16 mouse cellular contexts compared by ENCODE assay signal in the genomic region with DNA sequence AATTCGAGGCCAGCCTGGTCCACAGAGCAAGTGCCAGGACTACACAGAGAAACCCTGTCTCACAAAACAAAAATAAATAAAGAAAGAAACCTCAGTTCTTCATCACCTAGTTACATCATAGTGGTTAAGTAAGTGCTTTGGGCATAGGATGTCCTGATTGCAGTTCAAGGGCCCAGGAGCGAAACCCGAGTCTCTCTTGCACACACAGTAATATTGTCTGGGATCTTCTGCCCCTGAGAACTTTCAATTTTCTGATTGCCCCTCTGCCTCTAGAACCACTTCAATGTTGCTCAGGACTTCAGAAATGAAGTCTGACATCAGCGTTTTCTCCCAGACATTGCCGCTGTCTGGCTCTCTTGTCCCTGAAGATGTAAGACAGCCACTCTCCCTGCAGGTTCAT.
"Had no signal": no experiment of that assay in that cellular context is flagged by ENCODE, and none has a peak within 500 bp of the region (broad histone marks: within the 10 kb centered on the region; RNA-seq: fewer than 3 reads in every experiment).

No protein-coding gene starts in this region.

- H3K27me3 ChIP-seq: neural tube, embryonic 13.5 days; neural tube, embryonic 15.5 days; stomach, embryonic 15.5 days had no signal

- H3K36me3 ChIP-seq: neural tube, embryonic 13.5 days; neural tube, embryonic 15.5 days; stomach, embryonic 15.5 days had no signal

- H3K4me3 ChIP-seq: neural tube, embryonic 13.5 days; neural tube, embryonic 15.5 days; stomach, embryonic 15.5 days had no signal

- H3K9ac ChIP-seq: neural tube, embryonic 13.5 days; neural tube, embryonic 15.5 days; stomach, embryonic 15.5 days had no signal

- DNase-seq: retina, postnatal 1 day; right cerebral cortex, adult 18-20 months; right cerebral cortex, postnatal 14 days; right cerebral cortex, postnatal 25 days; right cerebral cortex, postnatal 4 days; spleen, adult 18-20 months; thymus, adult 18-20 months; thymus, adult 2 months; thymus, postnatal 14 days; thymus, postnatal 25 days; thymus, postnatal 36 days; thymus, postnatal 4 days had no signal

- H3K4me1 ChIP-seq: neural tube, embryonic 13.5 days; neural tube, embryonic 15.5 days; stomach, embryonic 15.5 days had no signal

- H3K27ac ChIP-seq: neural tube, embryonic 13.5 days; neural tube, embryonic 15.5 days; stomach, embryonic 15.5 days; stomach, postnatal 0 days had no signal

- H3K9me3 ChIP-seq: neural tube, embryonic 13.5 days; neural tube, embryonic 15.5 days; stomach, embryonic 15.5 days had no signal

- H3K4me2 ChIP-seq: neural tube, embryonic 13.5 days; neural tube, embryonic 15.5 days; stomach, embryonic 15.5 days had no signal
